Mouse (Mus musculus): ENCODE measurements around the gene Pou2f3.

The Pou2f3 gene

DNA sequence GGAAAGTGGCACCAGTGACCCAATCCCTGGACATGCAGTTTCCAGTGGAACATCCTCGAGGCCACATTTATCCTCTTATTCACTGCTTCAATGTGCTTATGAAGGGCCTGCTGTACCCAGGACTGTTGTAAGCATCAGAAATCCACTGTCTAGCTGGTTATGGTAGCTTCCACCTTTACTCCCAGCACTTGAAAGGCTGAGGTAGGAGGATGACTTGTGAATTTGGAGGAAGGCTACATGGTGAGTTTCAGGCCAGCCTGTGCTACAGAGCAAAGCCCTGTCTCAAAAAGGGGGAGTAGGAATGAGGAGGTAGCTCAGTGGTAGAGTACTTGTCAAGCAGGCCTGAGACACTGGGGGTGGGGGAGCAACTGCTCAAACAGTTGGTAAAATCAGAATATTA is 102.1 kb downstream of the Pou2f3 start:
- DNase-seq (ENCODE audit: low spot score) = no peak

DNA sequence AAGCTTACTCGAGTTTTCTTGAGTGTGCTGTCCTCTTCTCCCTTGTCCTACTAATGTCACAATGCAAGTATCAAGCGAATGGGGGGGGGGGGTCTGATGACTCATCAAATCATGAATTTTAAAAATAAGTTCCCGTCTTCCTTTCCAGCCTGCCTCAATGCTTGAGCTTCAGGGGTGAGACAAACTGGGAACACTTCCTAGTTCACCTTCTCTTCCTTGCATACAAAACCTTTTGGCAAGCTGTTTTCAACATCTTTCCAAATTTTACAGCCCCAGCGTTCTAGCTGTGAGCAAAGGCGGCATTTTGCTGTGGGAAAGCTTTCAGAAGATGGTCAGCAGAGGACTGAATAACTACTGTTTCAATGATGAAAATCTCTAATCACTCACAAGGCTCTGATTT is 102.6 kb downstream of the Pou2f3 start:
- DNase-seq (ENCODE audit: low spot score) = no peak

DNA sequence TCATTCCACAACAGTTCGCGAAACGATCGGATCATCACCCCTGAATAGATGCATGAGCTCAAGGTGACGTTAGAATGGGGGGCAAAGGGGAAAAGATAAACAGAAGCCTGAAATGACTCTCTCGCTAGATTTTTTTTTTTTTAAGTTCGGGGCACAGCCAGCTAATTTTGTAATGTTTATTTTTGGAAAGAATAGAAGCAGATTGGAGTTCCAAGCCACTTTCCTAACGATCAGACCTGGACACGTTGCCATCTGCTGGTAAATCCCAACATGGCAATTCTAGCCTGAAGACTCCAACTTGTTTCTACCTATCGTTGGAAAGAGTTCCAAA is 103.0 kb downstream of the Pou2f3 start, which contains the start of gene Arhgef12:
Arhgef12 (minus strand) TSS at position 53 of the 331 bp plus-strand sequence.
- no peak for DNase-seq (ENCODE audit: low spot score)

DNA sequence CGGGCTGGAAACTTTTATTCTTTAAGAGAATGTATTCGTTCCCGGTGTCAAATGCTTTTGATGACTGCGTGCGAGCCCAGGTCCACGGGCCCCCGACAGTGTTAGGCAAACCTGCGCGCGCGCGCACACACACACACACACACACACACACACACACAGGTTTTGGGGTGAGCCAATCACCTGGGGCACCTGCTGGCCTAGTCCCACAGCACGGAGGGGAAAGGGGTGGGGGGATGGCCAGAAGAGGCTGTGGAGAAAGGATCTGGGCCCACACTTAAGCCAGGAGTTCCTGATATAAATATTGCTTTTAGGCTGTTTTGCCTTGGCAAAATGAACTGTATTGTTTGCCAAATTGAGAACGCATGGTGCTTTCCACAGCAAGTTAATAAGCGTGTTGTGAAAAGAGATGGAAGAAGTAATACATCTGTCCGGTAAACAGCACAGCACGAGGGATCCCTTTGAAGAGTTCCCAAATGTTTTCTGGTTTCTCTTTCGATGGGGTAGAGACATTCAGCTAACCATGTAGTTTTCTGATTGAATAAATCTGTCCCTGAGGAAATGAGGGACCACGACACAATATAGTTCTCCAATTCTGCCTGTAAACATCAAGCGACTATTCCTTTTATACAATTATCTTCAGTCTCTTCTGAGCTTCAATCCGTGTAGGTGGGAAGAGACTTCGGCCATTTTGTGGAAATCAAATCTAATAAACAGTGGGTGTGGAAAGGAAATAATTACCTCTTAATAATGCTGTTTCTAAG is 103.6 kb downstream of the Pou2f3 start:
- DNase-seq (ENCODE audit: low spot score) = no peak

DNA sequence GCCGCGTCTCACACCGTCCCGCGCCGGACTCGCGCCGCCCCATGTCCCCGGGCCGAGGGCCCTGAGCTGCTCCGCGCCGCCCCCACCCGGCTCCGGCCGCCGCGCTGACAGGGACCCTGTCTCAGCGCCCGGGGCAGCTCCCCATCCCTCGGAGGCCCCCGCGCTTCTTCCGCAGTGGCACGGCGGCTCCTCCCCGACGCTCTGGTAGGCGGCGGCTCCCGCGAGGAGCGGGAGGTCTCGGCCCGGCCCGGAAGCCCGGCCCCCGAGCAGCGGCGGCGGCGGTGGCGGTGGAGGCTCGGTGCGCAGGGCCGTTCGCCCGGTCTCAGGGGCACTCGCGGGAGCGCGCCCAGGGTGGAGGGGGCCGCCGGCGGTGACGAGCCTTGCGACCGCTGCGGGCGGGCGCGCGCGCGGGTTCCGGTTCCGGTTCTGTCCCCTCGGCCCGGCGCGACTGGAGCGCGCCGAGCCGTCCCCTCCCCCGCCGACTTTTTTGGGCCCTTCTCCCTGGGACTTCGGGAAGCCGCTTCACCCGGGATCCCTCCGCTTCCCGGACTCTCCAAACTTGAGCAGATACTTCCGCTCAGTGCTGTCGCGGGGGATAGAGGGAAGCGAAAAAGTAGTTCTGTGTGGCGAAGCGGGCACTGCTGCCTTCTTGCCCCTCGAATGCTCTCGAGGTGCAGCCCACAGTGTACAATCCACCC is 104.4 kb downstream of the Pou2f3 start:
- DNase-seq (ENCODE audit: low spot score) = peak; percentile 78

DNA sequence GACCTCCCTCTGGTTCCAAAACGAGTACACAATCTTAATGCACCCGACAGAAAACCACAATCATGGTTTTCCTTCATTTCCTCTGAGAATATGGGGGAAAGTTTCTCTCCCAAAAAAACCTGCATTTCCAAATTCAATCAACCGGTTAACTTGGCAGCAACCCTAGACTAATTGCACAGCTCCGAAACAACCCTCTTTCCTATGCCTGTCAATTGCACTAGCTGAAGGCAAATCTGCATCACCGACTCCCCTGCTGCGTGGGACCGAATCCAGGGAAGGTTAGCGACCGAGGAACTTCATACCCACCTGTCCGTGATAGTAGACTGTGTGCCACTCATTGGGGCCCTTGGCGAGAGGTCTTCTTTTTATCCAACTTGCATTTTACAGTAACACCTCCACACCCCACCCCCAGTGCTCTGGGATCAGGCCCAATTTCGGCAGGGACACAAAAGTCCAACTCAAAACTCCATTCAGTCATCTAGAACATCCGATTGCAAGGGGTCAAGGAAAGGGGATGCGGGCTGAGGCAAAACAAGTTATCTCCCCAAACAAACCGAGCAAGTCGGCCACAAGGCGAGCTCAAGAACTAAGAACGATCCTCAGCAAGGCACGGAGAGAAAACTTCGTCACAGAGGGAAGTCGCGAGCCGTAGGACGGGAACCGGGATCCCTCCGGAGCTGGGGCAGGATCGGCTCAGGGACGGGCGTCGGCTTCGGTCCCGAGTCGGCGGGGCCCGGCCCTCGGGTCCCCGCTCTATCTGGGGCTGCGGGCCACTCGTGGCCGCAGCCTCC is 105.1 kb downstream of the Pou2f3 start:
- no peak for DNase-seq (ENCODE audit: low spot score)

DNA sequence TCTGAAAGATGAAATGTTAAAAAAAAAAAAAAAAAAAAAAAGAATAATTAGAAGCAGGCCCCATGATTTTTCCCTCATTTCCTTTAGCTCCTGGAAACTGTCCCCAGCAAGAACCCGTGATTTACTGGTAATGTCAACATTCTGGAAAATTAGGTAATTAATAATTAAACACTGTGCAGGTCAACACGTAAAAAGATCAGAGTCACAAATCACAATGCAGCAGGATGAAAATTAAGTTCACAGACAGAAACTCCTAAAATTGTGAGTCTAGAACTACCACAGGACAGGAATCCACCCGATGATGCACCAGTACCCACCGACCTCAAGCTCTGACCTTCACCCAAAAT is 105.7 kb downstream of the Pou2f3 start:
- DNase-seq (ENCODE audit: low spot score) = no peak

DNA sequence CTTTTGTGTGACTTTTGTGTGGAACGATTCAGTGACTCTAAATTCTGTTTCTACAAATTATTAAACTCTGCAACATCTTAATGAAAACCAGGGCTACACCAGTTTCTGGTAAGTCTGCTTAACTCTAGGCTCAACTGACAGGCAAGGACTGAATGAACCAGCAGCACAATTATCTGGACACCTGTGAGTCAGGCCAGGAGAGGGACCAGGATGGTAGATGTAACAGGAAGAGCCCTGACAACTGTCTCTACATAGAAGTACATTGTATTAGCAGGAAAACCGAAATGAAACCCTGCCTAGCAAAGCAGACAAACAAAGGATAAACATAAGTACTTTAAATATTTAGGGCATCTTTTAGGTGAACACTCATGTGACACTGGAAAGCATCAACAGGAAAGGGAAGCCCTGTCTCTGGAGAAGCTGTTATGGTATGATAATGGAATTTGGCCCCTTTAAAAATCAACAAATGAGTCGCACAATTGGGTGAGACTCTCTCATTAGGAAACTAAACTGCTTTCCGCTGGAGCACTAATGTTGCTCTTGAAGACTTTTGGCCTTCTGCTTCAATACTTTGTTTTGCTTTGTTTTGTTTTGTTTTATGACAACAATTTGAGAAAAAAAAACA is 106.4 kb downstream of the Pou2f3 start:
- DNase-seq (ENCODE audit: low spot score) = no peak

DNA sequence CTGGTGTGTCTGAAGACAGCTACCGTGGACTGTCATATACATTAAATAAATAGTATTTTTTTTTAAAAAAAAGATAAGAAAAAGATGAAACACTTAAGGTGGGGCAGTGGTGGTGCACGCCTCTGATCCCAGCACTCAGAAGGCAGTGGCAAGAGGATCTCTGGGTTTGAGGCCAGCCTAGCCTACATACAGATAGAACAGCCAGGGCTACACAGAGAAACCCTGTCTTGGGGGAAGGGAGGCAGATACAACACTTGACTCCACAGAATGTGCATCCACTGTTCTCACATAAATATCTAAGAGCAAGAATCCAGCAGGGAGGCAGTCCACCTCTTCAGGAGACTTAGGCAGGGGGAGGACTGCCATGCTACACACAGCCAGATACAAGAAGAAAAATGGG is 107.2 kb downstream of the Pou2f3 start:
- DNase-seq (ENCODE audit: low spot score) = no peak

DNA sequence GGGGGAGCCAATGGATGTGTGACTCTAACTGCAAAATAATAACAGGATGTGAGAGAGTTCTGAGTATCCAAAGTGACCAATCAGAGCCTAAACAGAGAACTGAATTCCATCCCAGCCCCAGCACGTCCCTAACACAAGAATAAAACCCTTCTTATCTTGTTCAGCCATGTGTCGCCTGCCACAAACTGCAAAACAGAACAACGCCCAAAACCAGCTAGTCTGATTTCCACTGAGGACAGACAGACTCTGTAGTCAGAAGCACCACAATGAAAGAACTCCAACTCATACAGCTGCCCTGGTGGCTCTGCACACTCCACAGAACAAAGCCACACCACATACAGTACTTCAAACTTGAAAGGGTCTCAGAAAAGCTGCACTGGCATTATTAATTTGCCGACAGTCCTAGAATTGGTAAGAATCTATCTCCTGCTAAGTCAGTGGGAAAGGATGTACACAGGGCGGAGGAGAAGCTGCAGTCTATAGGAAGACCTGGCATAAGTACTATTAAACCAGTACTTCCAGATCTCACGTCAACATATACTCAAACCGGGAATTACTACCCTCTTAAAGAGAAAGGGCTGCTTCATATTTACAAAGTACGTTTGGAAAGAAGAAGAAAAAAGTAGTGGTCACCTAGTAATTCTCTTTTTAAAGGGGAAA is 108.1 kb downstream of the Pou2f3 start:
- DNase-seq (ENCODE audit: low spot score) = no peak

DNA sequence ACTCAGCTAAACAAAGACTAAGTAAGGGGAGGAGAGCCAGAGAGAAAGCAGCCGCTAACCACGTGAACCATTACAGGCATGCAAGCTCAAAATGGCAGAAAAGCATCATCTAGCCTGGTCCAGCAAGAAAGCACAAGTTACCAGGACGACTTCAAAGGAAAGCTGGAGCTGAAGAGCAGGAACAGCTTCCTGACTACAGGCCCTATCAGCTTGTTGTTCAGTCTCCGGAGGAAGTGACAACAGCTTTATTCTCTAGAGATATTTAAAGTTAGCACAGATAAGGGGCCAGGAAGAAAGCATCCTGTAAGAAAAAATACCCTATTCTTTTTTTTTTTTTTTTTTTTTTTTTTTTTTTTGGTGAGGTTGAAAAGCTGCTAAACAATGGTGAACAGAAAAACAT is 111.2 kb downstream of the Pou2f3 start:
- no peak for DNase-seq (ENCODE audit: low spot score)

DNA sequence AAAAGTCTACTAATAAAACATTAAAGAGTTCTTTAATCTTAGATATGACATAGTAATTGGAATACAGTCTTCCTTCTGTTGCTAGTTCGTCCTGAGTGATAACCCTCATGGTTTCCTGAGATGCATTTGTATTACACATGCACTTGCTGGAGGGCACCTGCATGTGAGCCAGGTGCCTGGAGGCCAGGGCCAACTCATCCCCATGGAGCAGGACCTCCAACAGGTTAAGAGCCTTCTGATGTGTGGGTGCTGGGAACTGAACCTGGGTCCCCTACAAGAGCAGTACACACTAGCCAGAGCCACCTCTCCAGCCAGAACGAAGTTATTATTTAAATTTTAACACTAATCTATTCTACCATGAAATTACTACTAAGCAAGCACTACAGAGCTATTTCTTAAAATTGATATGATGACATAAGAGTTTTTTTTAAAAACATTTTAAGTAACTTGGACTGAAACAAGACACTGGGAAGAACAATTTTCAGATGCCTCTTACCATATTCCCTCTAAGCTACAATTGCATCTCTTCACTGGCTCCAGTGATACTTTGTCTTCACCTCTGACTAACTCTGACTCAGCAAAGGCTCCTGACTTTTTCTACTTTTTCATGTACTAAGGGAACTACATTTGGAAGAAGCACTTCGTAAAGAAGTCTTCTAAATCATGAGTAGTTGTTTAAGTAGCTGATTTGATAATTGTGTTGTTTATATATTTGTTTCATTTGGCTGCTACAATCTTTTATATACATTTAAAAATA is 112.2 kb downstream of the Pou2f3 start:
- no peak for DNase-seq (ENCODE audit: low spot score)

DNA sequence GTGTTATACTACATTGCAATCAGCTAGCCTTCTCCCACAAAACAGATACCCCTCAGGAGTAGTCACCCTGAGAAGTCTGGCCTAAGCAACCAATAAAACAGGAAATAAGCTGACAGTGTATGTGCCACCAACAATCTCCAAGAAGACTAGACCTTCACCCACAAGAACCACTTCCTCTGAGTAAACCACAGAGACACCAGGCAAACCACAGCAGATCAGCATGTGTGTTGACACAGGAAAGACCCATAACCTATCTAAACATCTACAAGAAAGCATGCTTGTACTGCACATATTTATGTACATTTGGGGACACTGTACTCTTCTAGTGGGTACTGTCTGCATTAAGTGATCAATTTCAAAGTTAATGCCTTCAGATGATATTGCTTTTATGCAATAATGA is 113.8 kb downstream of the Pou2f3 start:
- no peak for DNase-seq (ENCODE audit: low spot score)

DNA sequence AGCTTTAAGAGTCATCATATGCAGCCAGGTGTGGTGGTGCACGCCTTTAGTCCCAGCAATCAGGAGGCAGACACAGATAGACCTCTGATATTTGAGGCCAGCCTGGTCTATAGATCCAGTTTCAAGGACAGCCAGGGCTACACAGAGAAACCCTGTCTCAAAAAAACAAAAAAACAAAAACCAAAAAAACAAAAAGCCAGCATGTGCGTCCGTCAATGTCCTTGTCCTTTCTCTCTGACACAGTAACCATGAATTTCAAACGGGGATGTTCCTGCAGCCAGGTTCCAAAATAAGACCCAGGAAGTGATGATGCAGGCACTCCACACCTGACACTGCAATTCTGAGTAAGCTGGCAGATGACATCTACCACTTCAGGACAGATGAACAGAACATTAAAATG is 115.3 kb downstream of the Pou2f3 start:
- DNase-seq (ENCODE audit: low spot score) = no peak

DNA sequence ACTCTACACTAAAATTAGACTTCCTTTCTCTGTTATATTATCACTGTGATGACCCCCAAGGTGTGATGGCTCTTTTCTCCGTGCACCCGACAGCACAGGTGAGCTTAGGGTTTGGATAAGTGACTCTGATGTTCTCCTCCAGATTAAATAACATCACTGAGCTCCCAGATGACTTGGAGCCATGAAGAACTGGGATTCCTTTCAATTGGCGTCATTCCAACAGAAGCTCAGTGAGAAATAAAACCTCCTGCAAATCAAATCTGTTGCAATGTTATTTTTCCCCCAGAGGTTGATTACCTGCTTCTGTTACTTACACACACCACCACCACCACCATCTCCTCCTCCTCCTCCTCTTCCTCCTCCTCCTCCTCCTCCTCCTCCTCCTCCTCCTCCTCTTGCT is 116.4 kb downstream of the Pou2f3 start:
- no peak for DNase-seq (ENCODE audit: low spot score)

DNA sequence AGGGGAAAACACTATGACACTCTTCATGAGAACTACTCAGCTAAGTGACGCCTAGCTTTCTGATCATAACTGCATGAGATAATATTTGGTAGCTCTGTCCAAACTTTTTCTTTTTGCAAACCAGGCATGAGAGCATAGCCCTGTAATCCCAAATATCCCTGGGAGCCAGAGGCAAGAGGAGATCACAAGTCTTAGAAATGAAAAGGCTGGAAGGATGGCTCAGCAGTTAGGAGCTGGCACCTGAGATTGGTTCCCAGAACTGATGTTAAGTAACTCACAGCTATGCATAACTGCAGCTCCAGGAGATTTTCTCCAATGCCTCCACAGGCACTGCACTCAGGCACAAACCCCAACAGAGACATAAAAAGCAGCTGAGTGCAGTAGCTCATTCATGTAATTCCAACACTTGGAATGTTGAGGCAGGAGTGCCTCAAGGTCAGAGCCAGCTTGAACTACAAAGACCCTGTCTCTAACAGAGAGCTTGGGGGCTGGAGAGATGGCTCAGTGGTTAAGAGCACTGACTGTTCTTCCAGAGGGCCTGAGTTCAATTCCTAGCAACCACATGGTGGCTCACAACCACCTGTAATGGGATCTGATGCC is 124.4 kb downstream of the Pou2f3 start:
- DNase-seq (ENCODE audit: low spot score) = no peak

DNA sequence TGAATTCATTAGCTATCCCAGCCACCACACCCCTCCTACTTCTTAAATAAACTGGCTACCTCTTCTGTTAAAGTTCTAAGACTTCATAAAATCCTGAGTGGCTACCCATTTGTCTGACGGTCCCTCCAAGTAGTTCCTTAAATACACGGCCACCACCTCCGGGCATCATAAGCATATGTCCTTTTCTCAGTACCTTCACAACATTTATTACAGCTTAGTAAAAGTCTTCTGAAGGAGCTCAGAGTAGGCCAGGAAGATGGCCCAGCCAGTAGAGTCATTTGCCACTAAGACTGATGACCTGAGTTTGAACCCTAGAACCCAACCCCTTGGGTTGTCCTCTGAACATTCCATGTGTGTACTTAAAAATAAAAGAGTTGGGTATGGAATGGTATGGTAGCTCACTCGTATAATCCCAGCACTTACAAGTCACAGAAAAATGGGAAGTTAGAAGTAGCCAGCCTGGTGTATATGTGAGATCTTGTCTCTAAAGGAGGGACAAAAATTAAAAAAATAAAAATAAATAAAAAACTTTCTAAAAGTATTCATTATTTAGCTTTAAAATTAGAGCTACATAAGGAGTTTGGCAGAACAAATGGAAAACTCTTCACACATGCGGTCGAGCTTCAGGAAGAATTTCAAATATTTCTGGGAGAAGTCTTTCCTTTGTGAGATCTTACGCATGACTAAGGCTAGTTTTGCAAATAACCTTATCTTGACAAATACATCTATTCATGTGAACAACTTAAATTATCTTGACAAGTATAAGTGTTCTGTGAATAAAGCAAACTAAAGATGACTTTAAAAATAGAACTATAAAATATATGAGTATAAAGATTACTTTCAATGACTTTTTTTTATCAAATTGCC is 125.4 kb downstream of the Pou2f3 start:
- DNase-seq (ENCODE audit: low spot score) = no peak

DNA sequence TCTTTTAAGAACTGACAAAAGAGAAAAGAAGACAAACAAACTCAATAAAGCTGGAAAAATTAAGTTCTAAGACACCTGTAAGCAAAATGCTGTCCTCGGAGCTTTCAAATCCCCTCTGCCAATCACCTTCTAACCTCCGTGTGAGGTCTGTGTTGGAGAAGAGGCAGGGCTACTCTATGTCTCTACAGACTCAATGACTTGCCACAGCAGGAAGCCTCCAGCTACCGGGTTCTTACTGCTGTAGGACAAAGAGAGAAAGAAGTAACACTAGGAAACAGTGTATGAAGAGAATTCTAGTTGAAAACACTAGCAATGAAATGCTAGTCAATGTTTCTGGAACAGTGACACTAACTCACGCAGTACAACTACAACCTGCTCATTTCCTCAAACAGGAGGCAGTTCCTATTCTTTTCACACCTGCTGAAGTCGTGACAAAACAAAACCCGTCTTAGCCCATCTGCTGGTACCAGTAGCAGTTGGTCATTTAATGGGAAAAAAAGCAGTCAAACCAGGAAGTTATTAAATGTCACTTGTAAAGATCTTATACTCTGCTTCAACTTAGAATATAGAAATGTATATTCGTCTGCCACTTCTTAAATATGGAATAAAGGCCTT is 126.6 kb downstream of the Pou2f3 start:
- no peak for DNase-seq (ENCODE audit: low spot score)

DNA sequence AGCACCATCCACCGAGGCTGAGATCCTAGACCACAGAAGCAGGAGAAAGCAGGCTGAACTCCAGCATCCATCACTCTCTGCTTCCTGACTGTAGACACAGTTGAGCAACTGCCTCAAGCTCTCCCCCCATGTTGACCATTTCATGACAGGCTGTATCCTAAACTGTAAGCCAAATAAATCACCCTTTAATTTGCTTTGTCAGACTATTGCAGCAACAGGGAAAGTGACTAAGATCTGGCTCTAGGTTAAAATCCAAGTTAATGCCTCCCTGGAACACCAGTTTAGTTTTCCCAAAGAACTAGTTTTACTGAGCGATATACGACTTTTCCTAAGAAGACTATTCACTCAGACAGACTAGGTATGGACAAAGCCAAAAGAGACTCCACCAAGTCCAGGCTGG is 131.5 kb downstream of the Pou2f3 start:
- DNase-seq (ENCODE audit: low spot score) = no peak

DNA sequence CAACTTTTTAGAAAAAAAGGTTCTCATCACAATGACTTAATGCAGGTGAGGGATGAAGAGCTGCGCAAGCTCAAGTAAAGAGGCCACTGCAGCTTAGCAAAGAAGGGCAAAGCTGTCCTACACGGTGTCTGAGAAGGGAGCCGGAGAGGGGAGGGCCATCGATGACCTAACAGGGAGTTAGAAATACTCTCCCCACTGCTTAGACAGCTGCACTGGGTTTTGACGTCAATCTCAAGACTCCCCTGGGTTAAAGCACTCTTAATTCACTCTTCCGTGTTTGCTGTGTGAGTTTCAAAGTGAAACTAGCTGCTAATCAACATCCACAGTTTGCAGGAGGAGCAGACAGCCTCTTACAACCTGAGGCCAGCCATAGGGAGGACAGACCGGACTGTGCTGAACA is 134.0 kb downstream of the Pou2f3 start:
- DNase-seq (ENCODE audit: low spot score) = no peak

Measured in urinary bladder, postnatal 10 days (tissue).